Mouse (Mus musculus) layer of hippocampus, postnatal 36 days (tissue): ENCODE results near the gene Capns2. TPM values are rescaled to one million over a fixed set of nuclear protein-coding genes. Genes with fewer than 3 reads are reported as not detected.
"Not testable (repeated sequence)": the region's sequence is repeated elsewhere in the genome, so short reads cannot be mapped to it uniquely, and the experiment has no call there.

Source experiments
- DNase-seq, 2 experiments: peaks; one replicate each; pipeline ENCODE4 v3.0.0; 2022
- total RNA-seq, 2 experiments: library from RNA; stranded (reverse); gene quantifications; 2 replicates each; pipeline ENCODE4 v1.2.3; 2021

Gene Capns2
- 1 to 10 TPM; 1.2 to 2.3 TPM for total RNA-seq

DNA sequence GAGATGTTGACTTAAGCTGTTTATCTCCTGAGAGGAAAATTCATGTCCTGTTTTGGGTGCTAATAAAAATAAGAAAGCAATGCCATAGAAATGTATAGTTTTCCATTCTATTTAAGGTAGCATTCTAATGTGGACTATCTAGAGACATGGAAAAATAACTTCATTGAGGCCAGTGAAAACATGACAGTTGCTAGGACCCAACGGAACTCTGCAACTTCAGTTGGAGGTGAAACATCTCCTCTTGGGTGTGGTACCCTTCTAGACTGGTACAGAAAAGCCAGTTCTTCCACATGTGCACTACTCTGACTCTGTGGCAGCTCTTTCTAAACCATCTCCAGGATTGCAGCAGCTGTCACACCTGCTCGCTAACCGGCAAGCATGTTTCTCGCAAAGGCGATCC lies at the start of gene Capns2:
TSS of gene Capns2 (plus strand) at position 301 of the 400 bp plus-strand sequence.
- no peak for DNase-seq

DNA sequence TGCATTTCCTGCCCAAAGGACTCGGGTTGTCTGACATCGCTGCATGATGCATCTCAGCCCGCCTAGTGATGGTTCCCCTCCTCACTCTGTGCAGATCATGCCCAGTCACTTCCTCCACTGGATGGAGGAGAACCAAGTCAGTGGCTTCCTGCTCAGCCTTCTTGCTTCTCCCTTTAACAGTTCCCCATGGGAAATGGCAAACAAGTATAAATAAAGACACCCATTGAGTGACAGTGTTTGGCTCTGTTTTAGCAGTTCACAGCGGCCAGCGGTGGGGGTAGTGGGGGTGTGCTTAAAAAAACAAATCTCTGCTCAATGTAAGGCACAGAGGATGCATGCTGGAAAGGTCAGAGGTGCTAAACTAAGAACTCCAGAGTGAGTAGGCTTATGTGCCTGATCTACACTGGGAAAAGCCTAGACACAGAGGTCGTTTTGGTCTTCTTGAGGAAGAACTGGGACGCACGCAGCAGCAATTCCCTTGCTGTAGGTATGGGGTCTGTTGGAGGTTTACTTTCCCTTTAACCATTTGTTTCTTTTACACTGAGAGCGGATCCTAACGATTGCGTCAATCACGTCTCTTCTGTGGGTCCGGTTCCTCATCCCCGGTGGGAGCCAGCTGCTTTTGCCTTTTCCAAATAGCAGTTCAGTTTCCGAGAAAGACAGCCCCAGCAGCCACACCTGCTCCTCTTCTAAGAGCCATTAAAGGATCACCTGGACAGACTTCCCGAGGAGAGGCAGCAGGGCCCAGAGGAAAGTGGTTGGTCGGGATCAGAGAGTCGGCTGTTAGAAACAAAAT lies 47.8 kb upstream of the Capns2 start:
- no peak for DNase-seq

DNA sequence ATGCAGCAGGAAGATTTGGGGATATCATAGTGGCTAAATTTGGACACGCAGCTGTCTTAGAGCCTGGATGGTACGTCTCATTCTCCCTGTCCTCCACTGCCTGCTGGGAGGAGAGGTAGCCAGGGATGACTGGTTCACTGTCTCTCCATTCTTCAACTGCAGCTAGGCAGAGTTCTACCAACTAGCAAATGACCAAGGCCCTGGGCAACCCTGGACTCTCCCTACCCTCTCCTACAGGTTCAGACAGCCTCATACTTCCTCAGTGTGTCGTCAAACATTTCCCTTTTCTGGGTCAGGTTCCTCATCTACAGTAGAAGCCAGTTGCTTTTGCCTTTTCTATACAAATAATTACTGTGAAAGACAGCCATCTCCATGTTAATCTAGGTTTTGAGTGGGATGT lies 46.5 kb upstream of the Capns2 start:
- no peak for DNase-seq

DNA sequence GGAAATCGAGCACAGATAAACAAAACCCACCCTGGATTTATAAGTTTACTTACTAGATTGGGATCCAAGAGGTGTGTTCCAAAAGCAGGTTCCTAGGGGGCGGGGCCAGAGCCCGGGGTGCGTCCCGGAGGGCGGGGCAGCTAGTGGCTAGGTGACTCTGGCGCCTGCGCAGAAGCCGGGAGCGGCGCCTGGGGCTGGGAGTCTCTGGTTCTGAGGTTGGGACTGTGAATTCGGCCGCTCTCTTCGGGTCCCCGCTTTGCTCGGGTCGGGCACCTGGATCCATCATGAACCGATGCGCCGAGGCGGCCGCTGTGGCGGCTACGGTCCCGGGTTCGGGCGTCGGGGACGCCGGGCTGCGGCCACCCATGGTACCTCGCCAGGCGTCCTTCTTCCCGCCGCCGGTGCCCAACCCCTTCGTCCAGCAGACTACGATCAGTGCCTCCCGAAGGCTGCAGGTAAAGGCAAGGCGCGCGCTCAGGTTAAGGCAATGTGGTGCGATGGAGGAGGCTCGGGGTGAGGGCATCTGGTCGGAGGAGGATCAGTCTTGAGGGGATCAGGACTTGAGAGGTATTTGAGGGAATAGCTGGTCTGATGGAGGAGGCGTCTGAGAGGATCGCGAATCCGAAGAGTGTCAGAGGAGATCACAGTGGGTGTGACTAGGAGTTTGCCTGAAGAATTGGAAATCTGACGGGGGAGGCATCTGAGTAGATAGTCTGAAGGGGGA lies 45.9 kb upstream of the Capns2 start, which contains the start of gene Lpcat2:
TSS of gene Lpcat2 (plus strand) at position 169 of the 724 bp plus-strand sequence.
- peak; percentile 80 for DNase-seq

DNA sequence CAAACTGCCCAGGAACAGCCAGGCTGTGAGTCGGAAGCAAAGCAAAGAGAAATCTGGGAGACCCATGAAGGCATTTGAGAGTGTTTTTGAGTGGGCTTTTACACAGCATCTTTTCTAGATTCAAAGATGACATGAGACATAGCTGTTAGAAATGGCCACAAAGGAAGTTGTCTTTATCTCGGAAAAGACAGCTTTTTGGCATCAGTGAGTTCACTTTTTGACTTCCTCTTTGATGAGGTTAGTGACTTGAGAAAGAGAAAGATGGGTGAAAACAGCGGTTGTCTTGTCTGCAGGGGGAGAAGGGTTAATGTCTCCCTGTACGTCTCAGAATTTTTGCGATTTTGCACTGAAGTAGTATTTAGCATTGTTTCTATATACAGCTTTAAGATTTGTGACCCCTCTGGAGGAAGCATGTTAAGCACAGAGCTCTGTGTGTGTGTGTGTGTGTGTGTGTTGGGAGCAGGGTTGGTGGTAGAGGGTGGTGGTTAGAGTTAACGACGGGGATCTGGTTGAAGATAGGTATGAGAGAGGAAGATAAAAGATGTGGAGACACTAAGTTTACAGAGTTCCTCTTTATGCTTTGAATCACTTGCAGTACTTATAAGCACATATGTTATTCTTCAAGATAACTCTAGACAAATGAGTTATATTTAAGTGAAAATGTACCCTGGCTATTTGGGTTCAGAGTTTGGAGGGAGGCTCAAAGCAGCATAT lies 44.8 kb upstream of the Capns2 start:
- no peak for DNase-seq

DNA sequence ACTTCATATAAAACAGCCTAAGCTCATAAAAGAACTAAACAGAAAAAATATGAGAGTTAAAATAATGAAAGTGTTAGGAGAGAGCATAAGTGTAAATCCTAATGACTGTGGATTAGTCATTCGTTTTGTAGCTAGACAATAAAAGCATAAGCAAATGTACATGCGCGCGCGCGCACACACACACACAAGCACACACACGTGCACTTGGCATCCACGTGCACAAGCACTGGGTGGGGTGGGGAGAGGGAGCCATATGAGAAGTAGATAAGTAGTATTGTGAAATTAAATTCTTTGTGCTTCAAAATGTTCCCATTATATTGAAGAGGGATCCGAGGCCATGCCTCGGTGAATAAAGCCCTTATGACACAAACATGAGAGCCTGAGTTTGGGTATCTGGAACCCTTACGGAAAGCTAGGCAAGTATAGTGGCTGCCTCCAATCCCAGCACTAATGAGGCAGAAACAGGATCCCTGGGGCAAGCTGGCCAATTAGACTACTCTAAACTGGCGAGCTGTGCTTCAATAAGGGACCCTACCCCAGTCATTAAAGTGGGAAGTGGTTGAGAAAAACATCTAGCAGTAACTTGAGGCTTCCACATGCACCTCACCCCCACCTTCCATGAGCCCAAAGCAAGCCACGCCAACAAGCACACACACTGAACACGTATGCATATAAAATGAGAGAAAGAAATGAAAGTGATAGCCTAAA lies 42.6 kb upstream of the Capns2 start:
- no peak for DNase-seq

DNA sequence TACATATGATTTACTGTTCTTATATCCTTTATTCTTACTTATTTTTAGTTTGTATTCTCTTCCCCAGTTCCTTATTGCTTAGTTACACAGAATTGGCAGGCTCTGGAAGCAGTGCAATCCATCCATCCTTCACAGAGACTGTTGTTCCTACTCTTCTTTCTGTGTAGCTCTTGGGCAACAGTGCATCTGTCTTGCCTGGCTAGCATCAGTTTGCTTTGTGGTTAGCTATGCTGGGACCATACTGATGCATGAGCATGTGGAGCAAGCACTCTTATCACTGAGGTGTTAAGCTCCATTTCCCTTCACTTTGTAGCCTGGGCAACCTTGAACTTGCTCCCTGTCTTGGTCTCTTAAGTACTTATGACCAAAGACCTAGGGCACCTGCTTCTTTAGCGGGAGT lies 39.2 kb upstream of the Capns2 start:
- no peak for DNase-seq

DNA sequence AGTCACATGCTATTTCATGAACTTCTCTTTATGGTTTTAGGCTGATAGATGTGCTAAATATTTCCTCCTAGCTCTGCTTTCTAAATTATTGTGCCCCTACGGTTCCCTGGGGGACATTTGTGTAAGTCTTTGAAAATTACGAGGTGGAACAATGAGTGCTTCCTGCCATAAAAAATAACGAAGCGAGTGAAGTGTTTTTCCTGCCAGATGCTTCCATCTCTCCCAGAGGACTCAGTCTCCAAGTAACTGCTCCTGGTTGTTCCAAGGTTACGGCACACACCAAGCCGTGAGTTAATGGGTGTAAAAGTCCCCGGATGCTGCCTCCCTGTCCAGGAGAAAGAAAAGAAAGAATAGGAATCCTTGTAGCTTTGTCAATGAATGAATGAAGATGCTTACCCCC lies 30.9 kb upstream of the Capns2 start:
- no peak for DNase-seq

DNA sequence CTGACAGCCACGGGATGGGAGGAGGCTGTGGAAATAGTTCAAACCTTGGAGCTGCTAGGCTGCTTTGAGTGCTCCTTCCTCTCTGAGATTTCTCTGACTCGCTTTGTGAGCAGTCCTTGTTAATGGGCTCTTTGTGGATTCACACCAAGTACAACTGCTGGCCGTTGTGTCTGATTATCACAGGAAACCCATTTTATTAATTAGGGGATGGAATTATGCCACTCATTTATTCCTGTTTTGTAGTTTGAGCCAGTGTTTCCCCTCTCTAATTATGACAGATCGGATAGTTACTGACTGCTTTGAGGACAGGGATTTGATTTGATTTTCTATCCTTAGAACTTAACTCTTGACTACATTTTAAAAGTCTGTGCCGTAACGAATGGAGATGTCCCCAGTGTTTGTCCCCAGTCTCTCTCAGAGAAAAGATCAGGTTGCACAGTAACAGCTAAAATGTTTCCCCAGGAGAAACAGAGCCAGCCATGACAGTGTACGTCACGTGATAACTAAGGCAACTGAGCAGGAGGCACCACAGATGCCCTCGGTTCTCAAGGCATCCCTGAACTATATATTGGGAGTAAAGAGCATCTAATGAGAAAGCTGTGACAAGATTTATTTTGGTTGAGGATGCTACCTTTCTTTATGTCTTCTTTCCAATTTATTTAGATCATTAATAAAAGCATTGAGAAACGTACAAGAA lies 29.0 kb upstream of the Capns2 start:
- DNase-seq, result no peak

DNA sequence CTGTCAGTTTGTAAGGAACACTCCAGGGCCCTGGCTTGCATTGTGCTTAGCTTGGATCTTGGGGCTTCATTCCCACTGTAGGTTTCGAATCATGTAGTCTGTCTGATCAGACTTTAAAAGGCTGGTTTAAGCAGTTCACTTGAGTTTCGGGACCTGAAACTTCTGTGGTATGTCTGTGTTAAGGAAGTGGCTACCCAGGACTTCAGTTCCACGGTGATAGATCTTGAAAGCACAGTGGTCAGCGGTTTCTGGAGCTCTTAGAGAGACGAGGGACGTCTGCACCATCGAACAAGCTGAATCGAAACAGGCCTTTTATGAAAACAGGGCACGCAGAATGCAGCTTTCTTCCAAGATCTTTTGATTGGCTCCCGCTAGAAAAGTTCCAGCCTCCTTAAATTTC lies 25.4 kb upstream of the Capns2 start:
- DNase-seq, result no peak

DNA sequence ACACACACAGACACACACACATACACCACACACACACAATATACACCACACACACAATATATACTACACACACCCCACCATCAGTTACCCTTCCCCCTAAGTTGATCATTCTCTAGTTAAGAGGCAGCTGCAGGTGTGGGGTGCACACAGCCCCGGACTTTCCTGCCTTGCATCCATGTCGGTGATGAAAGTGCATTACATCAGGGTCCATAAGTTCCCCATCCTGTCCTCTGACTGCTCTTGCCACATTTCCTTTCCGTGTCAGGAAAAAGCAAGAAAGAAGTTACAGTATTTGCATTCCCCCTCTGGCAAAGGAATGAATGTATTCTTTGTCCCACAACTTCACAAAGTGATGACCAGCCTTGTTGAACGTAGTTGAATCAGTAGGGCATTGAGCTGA lies 20.0 kb upstream of the Capns2 start:
- no peak for DNase-seq

DNA sequence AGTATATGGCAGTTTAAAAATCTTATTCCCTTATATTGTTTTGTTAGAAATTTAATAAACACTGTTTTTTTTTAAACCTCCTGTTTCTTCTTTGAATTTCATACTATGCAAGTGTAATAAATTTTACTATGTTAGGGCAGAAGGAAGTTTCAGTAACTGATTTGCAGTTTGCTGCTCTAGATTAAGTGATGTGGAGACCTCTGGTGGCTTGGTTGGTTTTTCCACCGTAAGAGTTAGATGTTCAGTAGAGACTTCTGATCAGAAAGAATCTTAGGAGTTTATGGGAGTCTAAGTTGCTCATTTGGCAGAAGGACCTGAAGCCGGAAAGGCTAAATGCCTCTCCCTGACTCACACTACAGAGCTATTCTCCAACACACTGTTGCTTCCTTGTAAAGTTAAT lies 17.4 kb upstream of the Capns2 start:
- no peak for DNase-seq

DNA sequence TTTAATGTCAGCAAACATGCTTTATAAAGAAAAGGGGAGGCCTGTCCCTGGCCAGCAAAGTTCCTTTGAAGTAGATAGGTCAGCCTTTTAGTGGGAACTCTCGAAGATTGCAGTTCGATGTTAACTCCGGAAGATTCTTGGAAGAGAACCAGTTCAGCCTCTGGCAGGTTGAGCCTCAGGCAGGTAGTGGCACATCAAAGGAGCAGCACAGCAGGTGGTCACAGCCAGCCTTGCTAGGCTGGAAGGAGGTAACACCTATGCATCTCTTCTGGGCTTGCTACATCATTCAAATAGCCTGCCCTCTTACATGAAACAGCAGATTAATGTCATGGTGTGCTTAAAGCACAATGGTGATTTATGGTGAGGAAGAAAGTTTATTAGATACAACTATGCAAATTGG lies 9.0 kb upstream of the Capns2 start:
- not testable (repeated sequence) for DNase-seq

DNA sequence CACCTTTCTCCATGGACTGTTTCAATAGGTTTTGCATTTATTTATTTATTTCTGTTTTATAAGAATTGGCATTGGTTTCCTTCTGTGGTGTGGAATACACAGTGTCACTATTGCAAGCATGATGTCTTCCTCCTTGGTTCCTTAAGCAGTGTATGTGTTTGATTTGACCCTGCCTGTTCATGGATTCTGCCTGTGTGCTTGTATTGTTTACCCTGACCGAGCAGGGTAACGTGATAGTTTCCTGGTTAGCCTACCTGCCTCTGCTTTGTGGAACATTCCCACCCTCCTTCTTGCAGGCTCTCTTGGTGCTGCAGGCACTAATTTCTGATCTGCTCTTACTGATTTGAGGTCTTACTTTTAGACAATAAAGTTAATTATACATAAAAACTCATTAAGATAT lies 7.3 kb upstream of the Capns2 start:
- DNase-seq, result no peak

DNA sequence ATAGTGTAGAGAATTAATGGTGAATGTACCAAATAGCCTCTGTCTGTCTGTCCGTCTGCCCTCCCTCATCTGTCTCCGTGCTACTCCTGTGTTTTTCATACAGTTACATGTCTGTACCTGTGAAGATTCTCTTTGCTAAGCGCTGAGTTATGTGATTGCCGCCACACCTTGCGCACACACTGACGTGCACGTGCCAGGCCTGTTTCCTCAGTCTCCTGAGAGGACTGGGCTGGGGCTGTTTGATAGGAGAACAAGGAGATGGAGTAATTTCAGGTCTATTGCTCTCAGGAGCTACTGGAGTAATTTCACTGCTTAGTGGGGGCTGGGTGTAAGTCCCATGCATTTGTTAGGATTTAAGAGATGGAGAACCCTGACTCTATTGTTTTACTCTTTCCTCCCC lies 6.2 kb upstream of the Capns2 start:
- no peak for DNase-seq

DNA sequence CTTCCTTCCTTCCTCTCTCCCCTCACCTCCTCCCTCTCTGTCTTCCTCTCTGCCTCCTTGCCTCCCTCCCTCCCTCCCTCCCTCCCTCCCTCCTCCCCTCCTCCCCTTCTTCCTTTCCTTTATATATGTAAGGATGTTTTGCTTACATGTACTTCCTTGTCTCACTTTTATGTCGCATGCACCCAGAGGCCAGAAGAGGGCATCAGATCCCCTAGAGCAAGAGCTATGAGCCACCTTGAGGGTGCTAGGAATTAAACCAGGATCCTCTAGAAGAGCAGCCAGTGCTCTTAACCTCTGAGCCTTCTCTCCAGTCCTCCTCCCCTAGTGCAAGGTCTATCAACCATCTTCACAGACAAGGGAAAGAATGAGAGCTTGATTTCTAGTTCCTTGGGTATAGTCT lies 5.2 kb upstream of the Capns2 start:
- DNase-seq, result no peak

DNA sequence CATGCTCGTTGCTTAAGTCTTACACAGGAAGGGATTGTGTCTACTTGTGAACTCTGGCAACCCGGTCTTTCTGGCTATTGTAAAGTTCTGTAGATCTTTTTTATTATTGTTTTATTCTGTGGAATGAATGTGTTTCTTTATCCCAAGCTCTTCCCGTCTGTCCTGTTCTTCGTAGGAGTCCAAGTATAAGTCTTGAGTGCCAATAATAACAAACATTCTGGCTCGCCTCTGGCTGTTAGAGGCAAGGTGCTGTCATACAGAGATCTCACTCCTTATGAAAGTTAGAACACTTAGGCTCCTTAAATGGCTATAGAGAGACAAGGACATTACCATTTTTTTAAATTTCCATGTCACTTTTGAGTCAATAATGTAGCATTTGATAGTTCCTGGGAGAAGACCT lies 4.6 kb upstream of the Capns2 start:
- DNase-seq, result no peak

DNA sequence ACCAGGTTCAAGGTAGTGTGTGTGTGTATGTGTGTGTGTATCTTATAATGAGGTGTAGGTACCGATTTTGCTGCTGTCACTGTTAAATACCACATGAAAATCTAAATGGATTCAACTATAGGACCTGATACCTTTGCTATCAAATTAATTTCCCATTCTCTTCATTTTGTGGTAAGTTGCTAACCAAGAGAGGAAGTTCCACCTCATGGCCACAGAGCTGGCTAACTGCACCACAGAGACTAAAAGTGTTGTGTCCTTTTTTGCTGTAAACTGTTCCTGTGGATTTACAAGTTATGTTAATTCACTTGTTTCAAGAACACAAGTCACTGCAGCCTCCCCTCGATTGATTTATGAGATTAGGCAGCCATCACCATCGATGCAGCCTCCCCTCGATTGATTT lies 3.4 kb upstream of the Capns2 start:
- DNase-seq, result no peak

DNA sequence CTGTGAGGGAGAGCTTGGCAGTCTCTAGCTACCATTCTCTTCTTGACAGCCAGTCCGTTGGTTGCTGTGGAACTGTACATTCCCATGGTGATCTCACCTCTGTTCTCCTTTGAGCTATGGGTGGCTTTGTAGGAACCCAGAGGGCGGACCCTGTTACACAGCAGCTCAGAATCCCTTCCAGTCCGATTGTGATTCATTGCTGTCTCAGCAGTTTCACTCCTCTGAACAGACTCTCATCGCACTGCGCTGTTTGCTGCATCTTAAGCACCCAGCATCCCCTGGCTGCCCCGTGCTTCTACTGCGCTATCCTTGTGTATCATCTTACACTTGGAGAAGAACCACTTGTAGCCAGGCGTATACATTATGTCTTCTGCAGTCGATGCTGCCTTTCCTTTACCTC lies 1.6 kb upstream of the Capns2 start:
- DNase-seq, result no peak

DNA sequence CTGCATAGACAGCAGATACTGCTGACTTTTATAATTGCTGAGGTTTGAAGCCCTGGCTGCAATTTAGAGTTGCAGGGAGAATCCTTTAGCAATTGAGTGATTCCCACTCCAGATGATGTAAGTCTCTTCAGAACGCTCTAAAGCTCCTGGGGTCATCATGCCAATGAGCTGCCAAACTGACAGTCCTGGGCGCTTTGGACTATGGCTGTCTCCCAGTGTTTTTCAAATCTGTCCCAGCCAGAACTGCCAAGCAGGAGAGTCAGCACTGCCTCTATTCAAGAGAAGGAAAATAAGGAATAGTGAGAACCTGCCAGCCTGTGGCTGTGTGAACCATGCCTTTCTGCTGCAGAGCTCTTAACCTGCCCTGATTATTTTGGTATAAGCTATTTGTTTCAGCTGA lies 1.8 kb downstream of the Capns2 start:
- no peak for DNase-seq

DNA sequence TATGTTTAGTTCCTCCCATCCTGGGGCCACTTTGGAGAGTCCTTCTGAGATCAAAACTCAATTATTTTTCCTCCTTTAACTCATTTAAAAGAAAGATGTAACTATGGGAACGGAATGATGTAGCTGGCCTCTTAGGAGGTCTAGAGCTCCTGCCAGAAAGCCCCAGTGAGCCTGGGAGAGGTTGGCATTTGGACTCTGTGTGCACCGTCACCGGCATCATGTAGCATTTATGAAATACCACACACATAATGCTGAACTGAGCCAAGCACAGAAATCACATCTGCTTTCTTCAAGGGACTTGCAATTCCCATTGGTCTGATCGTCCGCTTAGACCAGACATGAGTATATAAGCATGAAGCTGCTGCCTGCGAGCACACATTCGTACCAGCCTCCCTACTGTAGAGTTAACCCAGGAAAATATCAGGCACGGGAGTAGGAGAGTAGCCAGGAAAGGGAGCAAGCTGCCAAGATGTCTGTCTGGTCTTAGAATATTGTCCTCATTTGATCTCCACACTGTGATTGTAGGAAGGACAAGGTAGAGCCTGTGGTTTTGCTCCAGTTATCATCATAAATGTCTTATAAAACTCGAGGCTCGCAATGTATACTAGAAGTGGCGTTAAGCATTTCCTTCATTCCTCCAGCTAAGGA lies 2.4 kb downstream of the Capns2 start:
- DNase-seq, result no peak

DNA sequence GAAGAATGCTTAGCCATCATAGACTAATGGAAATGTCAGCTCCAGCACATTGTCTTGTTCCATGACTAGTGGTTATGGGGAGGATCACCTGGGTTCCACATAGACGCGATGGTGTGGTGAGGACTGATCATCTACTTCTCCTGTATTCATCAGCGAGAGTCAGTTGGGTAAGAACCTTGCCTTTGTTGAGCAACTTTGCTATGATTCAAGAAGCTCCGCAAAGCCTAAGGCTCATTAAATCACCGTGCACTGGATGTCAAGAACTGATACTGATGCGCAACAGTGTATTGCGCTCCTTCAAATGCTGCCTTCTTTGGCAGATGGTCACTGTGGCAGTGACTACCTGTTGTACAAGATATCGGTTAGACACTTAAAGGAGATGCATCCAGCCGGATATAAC lies 5.3 kb downstream of the Capns2 start:
- no peak for DNase-seq
